Mouse (Mus musculus): ENCODE measurements around the gene Tnrc6b.

- TF ChIP-seq CTCF (IDR thresholded peaks at IDR 0.05) (no peak), EP300 (IDR thresholded peaks at IDR 0.05) (no peak)
Observed at GRCm38 (mm10) chr15:80799074-80799633, 88.0 kb downstream of the Tnrc6b start.

Data from lung, postnatal 0 days (tissue).